Mouse (Mus musculus): ENCODE results near the gene Auts2. TPM values are rescaled to one million over a fixed set of nuclear protein-coding genes. Genes with fewer than 3 reads are reported as not detected.
A peak's percentile ranks its signal among the peaks of the same experiment; 100 is the strongest.

The Auts2 gene
- polyA plus RNA-seq, 1 experiment from 2014 or later = 42.4 TPM

GRCm38 (mm10) chr5:131718013-131718412 lies 825.1 kb downstream of the Auts2 start:
- Histone ChIP-seq H3K9me3 (peaks cover 6% of the 10 kb centered on the region), H3K4me1 (peaks cover 31% of the 10 kb centered on the region), H3K36me3 (replicated peaks) (peaks cover 10% of the 10 kb centered on the region), H3K27me3 (ENCODE audit: poor library complexity, severe bottlenecking) (peaks cover 18% of the 10 kb centered on the region), H3K4me3 (no peak overlapping the region), H3K27ac (no peak overlapping the region)
- 72% methylated on average over 13 of the region's 13 CpGs for WGBS
- no peak for DNase-seq (ENCODE audit: extremely low spot score, low spot score)

- peaks cover 29% of the 10 kb centered on the region for H3K4me1 ChIP-seq
- DNase-seq (ENCODE audit: extremely low spot score, low spot score) = no peak
- peaks cover 12% of the 10 kb centered on the region for H3K36me3 ChIP-seq (replicated peaks)
- H3K9me3 ChIP-seq = peaks cover 7% of the 10 kb centered on the region
- 89% methylated on average over 19 of the region's 19 CpGs for WGBS
- no peak overlapping the region for H3K4me3 ChIP-seq
- H3K27ac ChIP-seq = peak overlapping the region; percentile 26; the same call in 1 of the 2 replicates
- H3K27me3 ChIP-seq (ENCODE audit: poor library complexity, severe bottlenecking) = peaks cover 18% of the 10 kb centered on the region
Observed at GRCm38 (mm10) chr5:131717359-131717965, 825.7 kb downstream of the Auts2 start.

- Histone ChIP-seq H3K36me3 (replicated peaks) (peaks cover 13% of the 10 kb centered on the region), H3K9me3 (peaks cover 8% of the 10 kb centered on the region), H3K4me1 (peaks cover 32% of the 10 kb centered on the region), H3K27me3 (ENCODE audit: poor library complexity, severe bottlenecking) (peaks cover 13% of the 10 kb centered on the region), H3K27ac (no peak overlapping the region), H3K4me3 (no peak overlapping the region)
- WGBS = 84% methylated on average over 5 of the region's 5 CpGs
- no peak for DNase-seq (ENCODE audit: extremely low spot score, low spot score)
Observed at GRCm38 (mm10) chr5:131714979-131715378, 828.2 kb downstream of the Auts2 start.

- DNase-seq (ENCODE audit: extremely low spot score, low spot score) = no peak
- H3K36me3 ChIP-seq (replicated peaks) = peaks cover 13% of the 10 kb centered on the region
- H3K4me3 ChIP-seq = no peak overlapping the region
- H3K27me3 ChIP-seq (ENCODE audit: poor library complexity, severe bottlenecking) = no peaks in the 10 kb centered on the region; the same call in 1 of the 2 replicates
- peaks cover 8% of the 10 kb centered on the region for H3K9me3 ChIP-seq
- peaks cover 15% of the 10 kb centered on the region for H3K4me1 ChIP-seq
- WGBS = 84% methylated on average over 2 of the region's 2 CpGs
- no peak overlapping the region for H3K27ac ChIP-seq
Observed at GRCm38 (mm10) chr5:131712441-131712840, 830.7 kb downstream of the Auts2 start.

- Histone ChIP-seq H3K27me3 (ENCODE audit: poor library complexity, severe bottlenecking) (no peaks in the 10 kb centered on the region; the same call in 1 of the 2 replicates), H3K36me3 (replicated peaks) (peaks cover 13% of the 10 kb centered on the region), H3K27ac (no peak overlapping the region), H3K4me3 (no peak overlapping the region), H3K9me3 (peaks cover 8% of the 10 kb centered on the region), H3K4me1 (peaks cover 11% of the 10 kb centered on the region)
- 76% methylated on average over 5 of the region's 5 CpGs for whole genome bisulfite sequencing
- no peak for DNase-seq (ENCODE audit: extremely low spot score, low spot score)
Observed at GRCm38 (mm10) chr5:131711474-131712129, 831.5 kb downstream of the Auts2 start.

- DNase-seq (ENCODE audit: extremely low spot score, low spot score) = no peak
- H3K27ac ChIP-seq = no peak overlapping the region
- peaks cover 11% of the 10 kb centered on the region for H3K36me3 ChIP-seq (replicated peaks)
Observed at GRCm38 (mm10) chr5:131710735-131711473, 832.2 kb downstream of the Auts2 start.

GRCm38 (mm10) chr5:131707471-131707870 lies 835.7 kb downstream of the Auts2 start:
- Histone ChIP-seq H3K36me3 (replicated peaks) (peaks cover under 1% of the 10 kb centered on the region), H3K4me3 (no peak overlapping the region), H3K27ac (no peak overlapping the region), H3K9me3 (peaks cover under 1% of the 10 kb centered on the region; the same call in 1 of the 2 replicates), H3K27me3 (ENCODE audit: poor library complexity, severe bottlenecking) (no peaks in the 10 kb centered on the region), H3K4me1 (peaks cover 14% of the 10 kb centered on the region)
- 90% methylated on average over 7 of the region's 7 CpGs for WGBS
- no peak for DNase-seq (ENCODE audit: extremely low spot score, low spot score)

More at GRCm38 (mm10) chr5:131710735-131711473, 832.2 kb downstream of the Auts2 start:
- Histone ChIP-seq H3K27me3 (ENCODE audit: poor library complexity, severe bottlenecking) (no peaks in the 10 kb centered on the region), H3K4me3 (no peak overlapping the region), H3K4me1 (peaks cover 11% of the 10 kb centered on the region), H3K9me3 (peaks cover 8% of the 10 kb centered on the region)
- 76% methylated on average over 8 of the region's 8 CpGs for WGBS

GRCm38 (mm10) chr5:131703729-131704128 lies 839.4 kb downstream of the Auts2 start:
- no peaks in the 10 kb centered on the region for H3K27me3 ChIP-seq (ENCODE audit: poor library complexity, severe bottlenecking)
- no peak for DNase-seq (ENCODE audit: extremely low spot score, low spot score)
- no peak overlapping the region for H3K4me3 ChIP-seq
- no peaks in the 10 kb centered on the region for H3K36me3 ChIP-seq (replicated peaks)
- no peaks in the 10 kb centered on the region; the same call in 1 of the 2 replicates for H3K9me3 ChIP-seq
- 83% methylated on average over 6 of the region's 6 CpGs for WGBS
- H3K4me1 ChIP-seq = peaks cover 7% of the 10 kb centered on the region; the same call in 1 of the 2 replicates
- no peak overlapping the region for H3K27ac ChIP-seq

GRCm38 (mm10) chr5:131702840-131703392 lies 840.2 kb downstream of the Auts2 start:
- 92% methylated on average over 6 of the region's 6 CpGs for WGBS
- no peaks in the 10 kb centered on the region; the same call in 1 of the 2 replicates for H3K9me3 ChIP-seq
- H3K36me3 ChIP-seq (replicated peaks) = no peaks in the 10 kb centered on the region
- DNase-seq (ENCODE audit: extremely low spot score, low spot score) = no peak
- H3K27ac ChIP-seq = no peak overlapping the region
- H3K4me1 ChIP-seq = peaks cover 7% of the 10 kb centered on the region; the same call in 1 of the 2 replicates
- H3K27me3 ChIP-seq (ENCODE audit: poor library complexity, severe bottlenecking) = no peaks in the 10 kb centered on the region
- no peak overlapping the region for H3K4me3 ChIP-seq

- Histone ChIP-seq H3K36me3 (replicated peaks) (no peaks in the 10 kb centered on the region), H3K4me3 (no peak overlapping the region), H3K4me1 (peaks cover 14% of the 10 kb centered on the region), H3K27me3 (ENCODE audit: poor library complexity, severe bottlenecking) (peaks cover 9% of the 10 kb centered on the region; the same call in 1 of the 2 replicates), H3K9me3 (no peaks in the 10 kb centered on the region), H3K27ac (no peak overlapping the region)
- no peak for DNase-seq (ENCODE audit: extremely low spot score, low spot score)
- WGBS = 94% methylated on average over 7 of the region's 7 CpGs
Observed at GRCm38 (mm10) chr5:131698900-131699299, 844.2 kb downstream of the Auts2 start.

GRCm38 (mm10) chr5:131690781-131691180 lies 852.4 kb downstream of the Auts2 start:
- no peak overlapping the region for H3K27ac ChIP-seq
- no peak overlapping the region for H3K4me3 ChIP-seq
- WGBS = 78% methylated on average over 1 of the region's 1 CpGs
- no peaks in the 10 kb centered on the region for H3K4me1 ChIP-seq
- H3K27me3 ChIP-seq (ENCODE audit: poor library complexity, severe bottlenecking) = peaks cover 14% of the 10 kb centered on the region; the same call in 1 of the 2 replicates
- DNase-seq (ENCODE audit: extremely low spot score, low spot score) = no peak
- H3K9me3 ChIP-seq = no peaks in the 10 kb centered on the region
- no peaks in the 10 kb centered on the region for H3K36me3 ChIP-seq (replicated peaks)

- Histone ChIP-seq H3K4me3 (no peak overlapping the region), H3K9me3 (peaks cover 6% of the 10 kb centered on the region), H3K27me3 (ENCODE audit: poor library complexity, severe bottlenecking) (no peaks in the 10 kb centered on the region), H3K4me1 (no peaks in the 10 kb centered on the region), H3K27ac (no peak overlapping the region), H3K36me3 (replicated peaks) (peaks cover 6% of the 10 kb centered on the region)
- WGBS = 85% methylated on average over 8 of the region's 8 CpGs
- no peak for DNase-seq (ENCODE audit: extremely low spot score, low spot score)
Observed at GRCm38 (mm10) chr5:131686956-131687618, 856.1 kb downstream of the Auts2 start.

Measured in forebrain, embryonic 10.5 days (tissue).